Mouse (Mus musculus): ENCODE results near the gene Gm11009.
"Not testable (repeated sequence)": the region's sequence is repeated elsewhere in the genome, so short reads cannot be mapped to it uniquely, and the experiment has no call there.

The Gm11009 gene

GRCm38 (mm10) chr2:176319394-176319793 is at the start of gene Gm11009:
Gene Gm11009, minus strand, starts transcription at chr2:176319494.
- DNase-seq (ENCODE audit: low read depth) = not testable (repeated sequence)

Measured in c-Kit-positive CD71-positive TER-119-negative erythroid progenitor cells, embryonic 14.5 days (primary cell).